Mouse (Mus musculus): ENCODE measurements around the gene Sorbs1. TPM values are rescaled to one million over a fixed set of nuclear protein-coding genes. Genes with fewer than 3 reads are reported as not detected.
A peak's percentile ranks its signal among the peaks of the same experiment; 100 is the strongest.

The Sorbs1 gene
- polyA plus RNA-seq, 1 experiment from 2014 or later, result 46.5 TPM

DNA sequence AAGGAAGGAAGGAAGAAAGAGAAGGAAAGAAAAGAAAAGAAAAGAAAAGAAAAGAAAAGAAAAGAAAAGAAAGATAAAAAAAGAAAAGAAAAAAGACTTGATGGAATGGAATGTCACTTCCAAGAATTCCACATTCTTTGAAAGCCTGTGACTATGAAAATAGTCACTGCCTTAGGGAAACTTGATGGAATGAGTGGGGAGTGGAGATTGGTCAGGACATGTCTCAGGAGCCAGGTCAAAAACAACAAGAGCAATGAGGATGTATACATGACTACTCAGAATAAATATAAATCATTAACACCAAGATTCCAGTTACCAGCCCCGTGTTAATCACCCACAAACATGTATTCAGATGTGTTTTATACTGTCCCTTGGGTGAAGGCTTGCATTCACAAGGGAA is 5.1 kb upstream of the Sorbs1 start:
- H3K9ac ChIP-seq (ENCODE audit: low read depth, low read length), result no peak overlapping the region
- H3K4me2 ChIP-seq (ENCODE audit: low read length), result no peak overlapping the region
- no peaks in the 10 kb centered on the region for H3K4me1 ChIP-seq (replicated peaks; ENCODE audit: insufficient read depth, low read length)
- TF ChIP-seq CTCF (IDR thresholded peaks at IDR 0.05; ENCODE audit: low read depth), result no peak
- no peak for ATAC-seq (replicated peaks; ENCODE audit: low FRiP score, low read depth)
- 47% methylated on average over 1 of the region's 1 CpGs for WGBS
- no peaks in the 10 kb centered on the region for H3K27me3 ChIP-seq (ENCODE audit: insufficient read depth, low read length)
- H3K27ac ChIP-seq, result no peak overlapping the region
- H3K9me3 ChIP-seq (replicated peaks; ENCODE audit: low read length), result no peaks in the 10 kb centered on the region
- H3K4me3 ChIP-seq (replicated peaks; ENCODE audit: low read depth, low read length), result no peak overlapping the region
- no peaks in the 10 kb centered on the region for H3K36me3 ChIP-seq (ENCODE audit: insufficient read depth, low read length)
- DNase-seq (ENCODE audit: low spot score), result peak; percentile 62

DNA sequence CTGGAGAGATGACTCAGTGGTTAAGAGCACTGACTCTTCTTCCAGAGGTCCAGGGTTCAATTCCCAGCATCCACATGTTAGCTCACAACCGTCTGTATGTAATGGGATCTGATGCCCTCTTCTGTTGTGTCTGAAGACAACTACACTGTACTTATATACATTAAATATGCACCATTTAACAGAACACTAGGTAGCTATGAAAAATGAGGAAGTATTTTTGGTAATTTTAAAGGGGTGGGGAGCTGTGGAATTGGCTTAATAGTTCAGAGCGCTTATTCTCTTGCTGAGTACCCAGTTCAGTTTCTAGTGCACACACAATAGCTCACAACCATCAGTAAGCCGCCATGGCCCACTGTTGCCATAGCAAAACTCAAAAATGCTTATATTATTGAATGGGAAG is 2.0 kb upstream of the Sorbs1 start:
- no peak overlapping the region for H3K4me3 ChIP-seq (replicated peaks; ENCODE audit: low read depth, low read length)
- H3K9ac ChIP-seq (ENCODE audit: low read depth, low read length), result no peak overlapping the region
- 88% methylated on average over 3 of the region's 3 CpGs for WGBS
- TF ChIP-seq CTCF (IDR thresholded peaks at IDR 0.05; ENCODE audit: low read depth), result no peak
- H3K27me3 ChIP-seq (ENCODE audit: insufficient read depth, low read length), result no peaks in the 10 kb centered on the region
- no peaks in the 10 kb centered on the region for H3K36me3 ChIP-seq (ENCODE audit: insufficient read depth, low read length)
- H3K4me1 ChIP-seq (replicated peaks; ENCODE audit: insufficient read depth, low read length), result peaks cover 6% of the 10 kb centered on the region
- no peaks in the 10 kb centered on the region for H3K9me3 ChIP-seq (replicated peaks; ENCODE audit: low read length)
- no peak overlapping the region for H3K27ac ChIP-seq
- no peak for ATAC-seq (replicated peaks; ENCODE audit: low FRiP score, low read depth)
- DNase-seq (ENCODE audit: low spot score), result no peak
- H3K4me2 ChIP-seq (ENCODE audit: low read length), result no peak overlapping the region

- H3K4me2 ChIP-seq (ENCODE audit: low read length), result no peak overlapping the region
- DNase-seq (ENCODE audit: low spot score) (no peak), ATAC-seq (replicated peaks; ENCODE audit: low FRiP score, low read depth) (no peak)
- H3K4me3 ChIP-seq (replicated peaks; ENCODE audit: low read depth, low read length), result no peak overlapping the region
- no peaks in the 10 kb centered on the region for H3K27me3 ChIP-seq (ENCODE audit: insufficient read depth, low read length)
- H3K9me3 ChIP-seq (replicated peaks; ENCODE audit: low read length), result no peaks in the 10 kb centered on the region
- no peaks in the 10 kb centered on the region for H3K36me3 ChIP-seq (ENCODE audit: insufficient read depth, low read length)
- H3K4me1 ChIP-seq (replicated peaks; ENCODE audit: insufficient read depth, low read length), result peaks cover 9% of the 10 kb centered on the region
- no peak overlapping the region for H3K27ac ChIP-seq
- H3K9ac ChIP-seq (ENCODE audit: low read depth, low read length), result no peak overlapping the region
- WGBS, result 83% methylated on average over 7 of the region's 7 CpGs
- TF ChIP-seq CTCF (IDR thresholded peaks at IDR 0.05; ENCODE audit: low read depth), result no peak
These were observed 797 bp upstream of the Sorbs1 start for GRCm38 (mm10) chr19:40514376-40514775.

DNA sequence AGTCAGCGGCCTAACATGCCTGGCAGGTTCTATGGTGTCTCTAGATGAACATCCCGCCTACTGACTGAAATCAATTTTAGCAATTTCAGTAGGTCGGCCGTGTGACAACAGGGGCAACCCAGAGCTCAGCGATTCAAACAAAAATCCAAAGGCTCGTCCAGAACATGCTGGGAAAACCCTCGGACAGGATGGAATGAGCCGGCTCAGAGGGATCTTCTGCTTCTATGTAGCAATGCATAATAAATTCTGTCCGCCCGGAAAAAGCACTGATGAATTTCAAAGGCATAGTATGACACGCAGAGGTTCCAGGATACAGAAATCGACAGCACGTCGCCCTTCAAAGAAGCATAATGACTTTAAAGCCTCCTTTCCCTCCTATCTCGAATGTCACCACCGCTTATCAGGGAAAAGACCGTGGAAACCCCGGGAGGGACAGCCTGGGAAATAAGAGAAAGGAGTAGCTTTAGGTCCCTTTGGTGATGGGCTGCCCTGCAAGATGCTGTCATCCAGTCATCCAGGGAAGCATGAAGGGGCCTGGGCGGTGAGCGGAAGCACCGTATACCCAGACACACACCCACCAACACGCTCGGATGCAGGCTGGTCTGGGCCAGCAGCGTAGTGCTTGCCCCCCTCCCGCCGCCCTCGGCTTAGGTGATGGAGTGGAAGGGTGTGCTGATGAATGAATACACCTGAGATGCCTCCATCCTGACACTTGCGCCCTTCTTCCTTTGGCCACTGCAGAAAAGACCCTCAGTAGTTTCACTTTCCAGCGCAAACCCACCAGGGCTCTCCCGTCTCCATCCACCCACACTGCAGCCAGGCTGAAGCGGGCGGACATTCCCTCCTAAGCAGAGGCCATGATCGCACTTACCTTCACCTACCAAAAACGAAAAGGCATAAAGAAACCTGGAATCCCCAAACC is 818 bp downstream of the Sorbs1 start:
- ATAC-seq (replicated peaks; ENCODE audit: low FRiP score, low read depth) (peak; percentile 40), DNase-seq (ENCODE audit: low spot score) (peak; percentile 58)
- H3K9me3 ChIP-seq (replicated peaks; ENCODE audit: low read length), result no peaks in the 10 kb centered on the region
- peak overlapping the region; percentile 75 for H3K27ac ChIP-seq
- 2% methylated on average over 34 of the region's 34 CpGs for WGBS
- H3K27me3 ChIP-seq (ENCODE audit: insufficient read depth, low read length), result no peaks in the 10 kb centered on the region
- no peaks in the 10 kb centered on the region for H3K36me3 ChIP-seq (ENCODE audit: insufficient read depth, low read length)
- peaks cover 9% of the 10 kb centered on the region for H3K4me1 ChIP-seq (replicated peaks; ENCODE audit: insufficient read depth, low read length)
- TF ChIP-seq CTCF (IDR thresholded peaks at IDR 0.05; ENCODE audit: low read depth), result no peak
- H3K4me2 ChIP-seq (ENCODE audit: low read length), result peak overlapping the region; percentile 62
- peak overlapping the region; percentile 83 for H3K4me3 ChIP-seq (replicated peaks; ENCODE audit: low read depth, low read length)
- H3K9ac ChIP-seq (ENCODE audit: low read depth, low read length), result peak overlapping the region; percentile 73

DNA sequence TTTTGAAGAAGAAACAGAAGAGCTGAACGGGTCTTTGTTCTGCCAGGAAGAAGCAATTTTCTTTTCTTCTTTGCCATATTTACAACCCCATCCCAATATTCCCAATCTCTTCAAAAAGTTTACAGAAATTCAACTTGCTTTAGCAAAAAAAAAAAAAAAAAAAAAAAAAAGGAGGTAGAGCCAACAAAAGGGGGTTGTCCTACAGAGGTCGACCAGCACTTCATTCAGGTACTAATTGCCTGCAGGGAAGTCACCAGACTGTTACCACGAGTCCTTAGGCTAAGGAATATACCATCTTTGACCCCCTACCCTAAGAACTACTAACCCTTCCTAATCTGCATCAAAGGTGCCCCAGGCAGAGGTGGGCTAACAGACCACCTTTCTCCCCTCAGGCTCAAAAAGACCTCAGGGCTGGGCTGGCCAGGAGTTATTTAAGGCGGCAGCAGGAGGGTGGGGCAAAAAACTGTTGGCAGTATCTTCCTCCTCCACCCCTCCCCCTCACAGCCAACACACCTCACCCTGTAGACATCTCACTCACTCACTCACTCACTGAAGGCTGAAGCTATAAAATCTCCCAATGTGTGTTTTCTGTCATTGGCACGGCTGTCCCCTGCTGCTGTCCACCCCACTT is 1.8 kb downstream of the Sorbs1 start:
- no peaks in the 10 kb centered on the region for H3K36me3 ChIP-seq (ENCODE audit: insufficient read depth, low read length)
- no peak overlapping the region for H3K27ac ChIP-seq
- no peak for TF ChIP-seq CTCF (IDR thresholded peaks at IDR 0.05; ENCODE audit: low read depth)
- peak overlapping the region; percentile 83 for H3K4me3 ChIP-seq (replicated peaks; ENCODE audit: low read depth, low read length)
- 29% methylated on average over 5 of the region's 5 CpGs for WGBS
- no peak for DNase-seq (ENCODE audit: low spot score)
- no peak for ATAC-seq (replicated peaks; ENCODE audit: low FRiP score, low read depth)
- peaks cover 9% of the 10 kb centered on the region for H3K4me1 ChIP-seq (replicated peaks; ENCODE audit: insufficient read depth, low read length)
- no peaks in the 10 kb centered on the region for H3K9me3 ChIP-seq (replicated peaks; ENCODE audit: low read length)
- H3K27me3 ChIP-seq (ENCODE audit: insufficient read depth, low read length), result no peaks in the 10 kb centered on the region
- H3K9ac ChIP-seq (ENCODE audit: low read depth, low read length), result 0 out of 2 replicates have a peak overlapping the region, but pooled peaks have one; percentile 73
- peak overlapping the region; percentile 62 for H3K4me2 ChIP-seq (ENCODE audit: low read length)

- 57% methylated on average over 8 of the region's 8 CpGs for WGBS
- Histone ChIP-seq H3K4me2 (ENCODE audit: low read length) (no peak overlapping the region), H3K9me3 (replicated peaks; ENCODE audit: low read length) (no peaks in the 10 kb centered on the region), H3K27me3 (ENCODE audit: insufficient read depth, low read length) (no peaks in the 10 kb centered on the region), H3K4me3 (replicated peaks; ENCODE audit: low read depth, low read length) (no peak overlapping the region), H3K36me3 (ENCODE audit: insufficient read depth, low read length) (no peaks in the 10 kb centered on the region), H3K27ac (no peak overlapping the region), H3K9ac (ENCODE audit: low read depth, low read length) (no peak overlapping the region), H3K4me1 (replicated peaks; ENCODE audit: insufficient read depth, low read length) (peaks cover 9% of the 10 kb centered on the region)
- no peak for TF ChIP-seq CTCF (IDR thresholded peaks at IDR 0.05; ENCODE audit: low read depth)
- DNase-seq (ENCODE audit: low spot score) (no peak), ATAC-seq (replicated peaks; ENCODE audit: low FRiP score, low read depth) (no peak)
These were observed 2.5 kb downstream of the Sorbs1 start for GRCm38 (mm10) chr19:40511100-40511439.
